Mouse (Mus musculus) cerebellum, adult 2 months (tissue): ENCODE results near the gene Hist1h4m.
"Not testable (repeated sequence)": the region's sequence is repeated elsewhere in the genome, so short reads cannot be mapped to it uniquely, and the experiment has no call there.

ENCODE experiments used
- CTCF ChIP-seq: fragments of 200-500 bp; IDR thresholded peaks from 2 replicates; pipeline ENCODE4 v1.5.1; 2011; ENCODE audit warnings: low read depth, mild to moderate bottlenecking, control low read depth, low read length, moderate library complexity, borderline replicate concordance; ENCODE audit not compliant: insufficient read depth
- POLR2A ChIP-seq: fragments of 200-500 bp; IDR thresholded peaks from 2 replicates; pipeline ENCODE4 v1.6.1; 2011; ENCODE audit warnings: low read length, control low read depth, borderline replicate concordance; ENCODE audit not compliant: insufficient read depth

DNA sequence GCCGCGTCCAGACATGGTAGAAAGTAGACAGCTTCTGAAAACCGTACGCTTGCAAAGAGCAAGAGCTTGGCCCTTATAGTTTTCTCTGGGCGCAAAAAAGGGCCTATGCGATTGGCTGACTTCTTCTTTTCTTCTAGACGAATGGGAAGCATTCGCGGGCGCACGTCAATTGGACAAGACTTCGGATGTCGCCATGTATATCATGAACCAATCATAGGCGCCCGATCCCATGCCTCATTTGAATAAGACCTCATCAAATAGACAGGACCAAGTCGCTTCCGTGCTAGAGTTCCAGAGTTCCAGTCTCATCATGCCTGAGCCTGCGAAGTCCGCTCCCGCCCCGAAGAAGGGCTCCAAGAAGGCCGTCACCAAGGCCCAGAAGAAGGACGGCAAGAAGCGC is 21.9 kb downstream of the Hist1h4m start, which contains the start of the genes Hist1h2ap and Hist1h2br:
- TF ChIP-seq POLR2A, CTCF: not testable (repeated sequence)
